Mouse (Mus musculus): ENCODE measurements around the gene Slit3. TPM values are rescaled to one million over a fixed set of nuclear protein-coding genes. Genes with fewer than 3 reads are reported as not detected.

Gene Slit3
- total and polyA plus RNA-seq, 2 experiments from 2014 or later, result 6.7 to 23.7 TPM

GRCm38 (mm10) chr11:35246623-35247022 lies 125.6 kb downstream of the Slit3 start:
- TF ChIP-seq EP300 (IDR thresholded peaks at IDR 0.05; ENCODE audit: low read depth), result no peak
- TF ChIP-seq CTCF (IDR thresholded peaks at IDR 0.05; ENCODE audit: low read depth), result no peak
- ATAC-seq (ENCODE audit: insufficient read depth, low read depth), result no peak

GRCm38 (mm10) chr11:35248088-35248487 lies 127.1 kb downstream of the Slit3 start:
- H3K9ac ChIP-seq (replicated peaks; ENCODE audit: low read depth, low read length), result no peak overlapping the region
- ATAC-seq (ENCODE audit: insufficient read depth, low read depth) (no peak), DNase-seq (ENCODE audit: low spot score) (no peak)
- no peak overlapping the region for H3K4me3 ChIP-seq (ENCODE audit: low read depth, low read length)
- WGBS, result 69% methylated on average over 5 of the region's 5 CpGs
- no peak overlapping the region for H3K4me2 ChIP-seq (ENCODE audit: low read depth, low read length)
- no peak overlapping the region for H3K27ac ChIP-seq (ENCODE audit: low read depth)
- no peaks in the 10 kb centered on the region for H3K27me3 ChIP-seq (ENCODE audit: control insufficient read depth, insufficient read depth, low read length)
- peaks cover 6% of the 10 kb centered on the region; the same call in 1 of the 2 replicates for H3K4me1 ChIP-seq (ENCODE audit: control insufficient read depth, insufficient read depth)
- H3K9me3 ChIP-seq (replicated peaks; ENCODE audit: control insufficient read depth, low read length), result no peaks in the 10 kb centered on the region
- H3K36me3 ChIP-seq (replicated peaks; ENCODE audit: control insufficient read depth, insufficient read depth, low read length), result no peaks in the 10 kb centered on the region
- TF ChIP-seq EP300 (IDR thresholded peaks at IDR 0.05; ENCODE audit: low read depth), result no peak
- no peak for TF ChIP-seq CTCF (IDR thresholded peaks at IDR 0.05; ENCODE audit: low read depth)

More at GRCm38 (mm10) chr11:35246623-35247022, 125.6 kb downstream of the Slit3 start:
- no peak for DNase-seq (ENCODE audit: low spot score)
- H3K27ac ChIP-seq (ENCODE audit: low read depth), result no peak overlapping the region
- H3K4me2 ChIP-seq (ENCODE audit: low read depth, low read length), result no peak overlapping the region
- H3K9me3 ChIP-seq (replicated peaks; ENCODE audit: control insufficient read depth, low read length), result no peaks in the 10 kb centered on the region
- 80% methylated on average over 3 of the region's 3 CpGs for WGBS
- H3K9ac ChIP-seq (replicated peaks; ENCODE audit: low read depth, low read length), result no peak overlapping the region
- no peaks in the 10 kb centered on the region for H3K36me3 ChIP-seq (replicated peaks; ENCODE audit: control insufficient read depth, insufficient read depth, low read length)
- no peak overlapping the region for H3K4me3 ChIP-seq (ENCODE audit: low read depth, low read length)
- H3K27me3 ChIP-seq (ENCODE audit: control insufficient read depth, insufficient read depth, low read length), result no peaks in the 10 kb centered on the region
- peaks cover 4% of the 10 kb centered on the region; the same call in 1 of the 2 replicates for H3K4me1 ChIP-seq (ENCODE audit: control insufficient read depth, insufficient read depth)

GRCm38 (mm10) chr11:35250871-35251418 lies 129.9 kb downstream of the Slit3 start:
- H3K36me3 ChIP-seq (replicated peaks; ENCODE audit: control insufficient read depth, insufficient read depth, low read length), result no peaks in the 10 kb centered on the region
- 53% methylated on average over 4 of the region's 4 CpGs for WGBS
- no peak overlapping the region for H3K9ac ChIP-seq (replicated peaks; ENCODE audit: low read depth, low read length)
- H3K4me1 ChIP-seq (ENCODE audit: control insufficient read depth, insufficient read depth), result peaks cover 6% of the 10 kb centered on the region; the same call in 1 of the 2 replicates
- DNase-seq (ENCODE audit: low spot score) (no peak), ATAC-seq (ENCODE audit: insufficient read depth, low read depth) (no peak)
- no peak for TF ChIP-seq CTCF (IDR thresholded peaks at IDR 0.05; ENCODE audit: low read depth)
- TF ChIP-seq EP300 (IDR thresholded peaks at IDR 0.05; ENCODE audit: low read depth), result no peak
- H3K27me3 ChIP-seq (ENCODE audit: control insufficient read depth, insufficient read depth, low read length), result no peaks in the 10 kb centered on the region
- no peak overlapping the region for H3K4me3 ChIP-seq (ENCODE audit: low read depth, low read length)
- H3K9me3 ChIP-seq (replicated peaks; ENCODE audit: control insufficient read depth, low read length), result no peaks in the 10 kb centered on the region
- H3K27ac ChIP-seq (ENCODE audit: low read depth), result no peak overlapping the region
- H3K4me2 ChIP-seq (ENCODE audit: low read depth, low read length), result no peak overlapping the region

GRCm38 (mm10) chr11:35251910-35252309 lies 130.9 kb downstream of the Slit3 start:
- TF ChIP-seq CTCF (IDR thresholded peaks at IDR 0.05; ENCODE audit: low read depth) (no peak), EP300 (IDR thresholded peaks at IDR 0.05; ENCODE audit: low read depth) (0 out of 2 replicates have a peak, but pooled peaks have one; percentile 39)
- Histone ChIP-seq H3K27ac (ENCODE audit: low read depth) (0 out of 2 replicates have a peak overlapping the region, but pooled peaks have one; percentile 25), H3K36me3 (replicated peaks; ENCODE audit: control insufficient read depth, insufficient read depth, low read length) (no peaks in the 10 kb centered on the region), H3K4me3 (ENCODE audit: low read depth, low read length) (no peak overlapping the region), H3K4me1 (ENCODE audit: control insufficient read depth, insufficient read depth) (peaks cover 6% of the 10 kb centered on the region; the same call in 1 of the 2 replicates), H3K4me2 (ENCODE audit: low read depth, low read length) (no peak overlapping the region), H3K27me3 (ENCODE audit: control insufficient read depth, insufficient read depth, low read length) (no peaks in the 10 kb centered on the region), H3K9me3 (replicated peaks; ENCODE audit: control insufficient read depth, low read length) (no peaks in the 10 kb centered on the region), H3K9ac (replicated peaks; ENCODE audit: low read depth, low read length) (no peak overlapping the region)
- ATAC-seq (ENCODE audit: insufficient read depth, low read depth), result peak; percentile 53; the same call in 1 of the 2 replicates
- WGBS, result 29% methylated on average over 4 of the region's 4 CpGs
- no peak for DNase-seq (ENCODE audit: low spot score)

GRCm38 (mm10) chr11:35257351-35257750 lies 136.3 kb downstream of the Slit3 start:
- Histone ChIP-seq H3K4me2 (ENCODE audit: low read depth, low read length) (no peak overlapping the region), H3K9ac (replicated peaks; ENCODE audit: low read depth, low read length) (no peak overlapping the region), H3K4me3 (ENCODE audit: low read depth, low read length) (no peak overlapping the region), H3K27me3 (ENCODE audit: control insufficient read depth, insufficient read depth, low read length) (no peaks in the 10 kb centered on the region), H3K4me1 (ENCODE audit: control insufficient read depth, insufficient read depth) (peaks cover 5% of the 10 kb centered on the region), H3K27ac (ENCODE audit: low read depth) (peak overlapping the region; percentile 46; the same call in 1 of the 2 replicates), H3K36me3 (replicated peaks; ENCODE audit: control insufficient read depth, insufficient read depth, low read length) (no peaks in the 10 kb centered on the region), H3K9me3 (replicated peaks; ENCODE audit: control insufficient read depth, low read length) (no peaks in the 10 kb centered on the region)
- ATAC-seq (ENCODE audit: insufficient read depth, low read depth), result no peak
- no peak for TF ChIP-seq EP300 (IDR thresholded peaks at IDR 0.05; ENCODE audit: low read depth)
- no peak for TF ChIP-seq CTCF (IDR thresholded peaks at IDR 0.05; ENCODE audit: low read depth)
- WGBS, result 33% methylated on average over 6 of the region's 6 CpGs
- no peak for DNase-seq (ENCODE audit: low spot score)
